Mouse (Mus musculus): ENCODE measurements at regions not wholly inside any gene's neighbourhood (a gene's known extent, or its start where the extent isn't known, plus 50 kb on each side); places are given as distances from the start of the nearest gene placed in this dataset.

DNA sequence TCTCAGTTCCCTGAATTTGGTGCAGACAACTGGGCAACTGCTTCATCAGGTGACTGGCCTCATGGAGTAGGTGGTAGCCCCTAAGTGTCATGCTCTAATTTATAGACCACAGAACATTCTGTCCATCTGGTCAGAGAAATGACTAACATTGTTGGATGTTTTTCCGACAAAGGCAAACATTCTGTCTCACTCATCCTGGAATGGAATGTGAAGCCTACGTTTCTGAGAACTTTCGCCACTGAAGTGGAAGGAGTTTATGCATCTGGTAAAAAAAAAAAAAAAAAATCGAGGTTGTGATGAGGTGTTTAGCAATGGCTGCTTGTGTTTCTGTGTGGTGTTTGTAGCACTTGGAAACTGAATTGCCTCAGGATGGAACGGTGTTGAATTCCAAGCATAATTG lies 96.2 kb upstream of the Sgk1 start:
- Histone ChIP-seq H3K36me3 (no peaks in the 10 kb centered on the region), H3K4me3 (no peak overlapping the region), H3K9me3 (no peaks in the 10 kb centered on the region), H3K9ac (replicated peaks) (no peak overlapping the region), H3K27me3 (no peaks in the 10 kb centered on the region), H3K27ac (replicated peaks) (no peak overlapping the region), H3K4me1 (no peaks in the 10 kb centered on the region), H3K4me2 (replicated peaks) (no peak overlapping the region)
- WGBS: 86% methylated on average over 5 of the region's 5 CpGs
- no peak for ATAC-seq (ENCODE audit: low FRiP score, low read depth)

DNA sequence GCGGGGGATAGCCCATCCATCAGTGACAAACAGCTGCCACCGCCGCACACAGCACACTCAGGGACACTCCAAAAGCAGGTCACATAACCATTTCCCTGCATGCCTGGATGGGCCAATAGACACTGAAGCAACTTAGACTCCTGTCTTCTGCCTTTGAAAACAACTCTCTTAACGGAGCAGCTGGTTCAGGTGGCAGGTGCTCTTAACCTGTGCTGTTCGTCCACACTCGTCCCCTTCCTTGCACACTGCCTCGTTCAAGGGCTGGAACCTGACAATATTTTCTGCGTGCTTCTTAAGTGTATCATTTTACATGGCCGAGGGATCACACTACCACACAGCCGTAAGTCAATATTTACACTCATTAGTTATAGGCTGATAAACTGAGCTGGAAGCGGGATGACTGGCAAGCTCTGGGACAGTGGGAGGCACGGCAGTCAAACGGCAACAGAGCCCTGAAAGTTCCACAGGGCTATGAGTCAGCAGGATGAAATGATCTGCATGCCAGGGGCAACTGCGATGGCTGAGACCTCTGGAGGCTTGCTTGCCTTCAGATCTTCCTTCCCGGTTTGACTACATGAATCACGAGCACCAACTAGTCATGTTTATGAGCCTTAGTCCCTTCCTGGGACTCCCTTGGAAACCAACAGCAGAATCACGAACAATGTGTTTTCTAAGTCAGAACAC lies 92.0 kb upstream of the Sgk1 start:
- H3K27me3 ChIP-seq: 0 out of 2 replicates have a peak, but pooled peaks cover 2% of the 10 kb centered on the region
- H3K9ac ChIP-seq (replicated peaks): no peak overlapping the region
- H3K27ac ChIP-seq (replicated peaks): no peak overlapping the region
- no peak overlapping the region for H3K4me2 ChIP-seq (replicated peaks)
- no peaks in the 10 kb centered on the region for H3K36me3 ChIP-seq
- H3K9me3 ChIP-seq: no peaks in the 10 kb centered on the region
- ATAC-seq (ENCODE audit: low FRiP score, low read depth): no peak
- H3K4me1 ChIP-seq: 0 out of 2 replicates have a peak, but pooled peaks cover 2% of the 10 kb centered on the region
- WGBS: 77% methylated on average over 17 of the region's 17 CpGs
- no peak overlapping the region for H3K4me3 ChIP-seq

DNA sequence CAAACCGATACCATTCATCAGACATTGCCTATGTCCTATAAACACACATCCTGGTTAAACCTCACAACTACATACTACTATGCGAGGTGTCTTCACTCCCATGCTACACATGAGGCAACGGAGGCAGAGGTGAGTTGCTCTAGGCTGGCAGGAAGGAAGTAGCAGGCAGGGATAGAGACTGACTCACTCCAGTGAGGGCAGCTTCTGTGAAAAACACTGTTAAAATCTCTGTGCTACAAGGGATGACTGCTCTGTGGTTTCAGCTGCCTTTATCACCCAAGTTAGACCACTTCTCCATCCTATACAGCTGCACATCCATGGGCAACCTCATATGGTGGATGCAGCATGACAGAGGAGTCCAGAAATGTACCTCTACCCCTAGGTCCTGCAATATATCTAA lies 91.0 kb upstream of the Sgk1 start:
- H3K27ac ChIP-seq (replicated peaks): no peak overlapping the region
- WGBS: 90% methylated on average over 3 of the region's 3 CpGs
- ATAC-seq (ENCODE audit: low FRiP score, low read depth): no peak
- 0 out of 2 replicates have a peak, but pooled peaks cover 3% of the 10 kb centered on the region for H3K27me3 ChIP-seq
- no peak overlapping the region for H3K4me2 ChIP-seq (replicated peaks)
- H3K36me3 ChIP-seq: no peaks in the 10 kb centered on the region
- 0 out of 2 replicates have a peak, but pooled peaks cover 2% of the 10 kb centered on the region for H3K4me1 ChIP-seq
- H3K9ac ChIP-seq (replicated peaks): no peak overlapping the region
- H3K4me3 ChIP-seq: no peak overlapping the region
- H3K9me3 ChIP-seq: no peaks in the 10 kb centered on the region

DNA sequence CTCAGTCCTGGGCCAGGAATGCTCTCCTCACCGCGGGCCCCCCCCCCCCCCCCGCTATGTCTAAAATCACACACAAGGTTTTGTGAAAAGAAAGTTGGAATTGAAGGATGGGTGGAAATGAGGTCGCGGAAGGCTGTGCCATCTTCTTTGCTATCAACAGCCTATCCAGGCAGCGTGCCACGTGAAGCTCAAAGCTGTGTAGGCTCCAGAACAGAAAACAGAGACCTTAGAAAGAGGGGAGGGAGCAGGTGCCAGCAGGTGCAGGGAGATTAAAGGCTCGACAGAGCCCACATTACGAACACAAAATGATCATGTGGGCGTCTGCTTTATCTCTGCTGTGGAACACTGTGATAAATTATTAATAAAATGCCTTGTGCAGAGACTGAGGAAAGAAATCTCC lies 89.6 kb upstream of the Sgk1 start:
- no peaks in the 10 kb centered on the region for H3K36me3 ChIP-seq
- H3K27ac ChIP-seq (replicated peaks): no peak overlapping the region
- no peak overlapping the region for H3K4me3 ChIP-seq
- no peak overlapping the region for H3K9ac ChIP-seq (replicated peaks)
- no peak overlapping the region for H3K4me2 ChIP-seq (replicated peaks)
- ATAC-seq (ENCODE audit: low FRiP score, low read depth): no peak
- H3K27me3 ChIP-seq: 0 out of 2 replicates have a peak, but pooled peaks cover 3% of the 10 kb centered on the region
- H3K9me3 ChIP-seq: no peaks in the 10 kb centered on the region
- H3K4me1 ChIP-seq: 0 out of 2 replicates have a peak, but pooled peaks cover 2% of the 10 kb centered on the region
- 38% methylated on average over 10 of the region's 10 CpGs for WGBS

DNA sequence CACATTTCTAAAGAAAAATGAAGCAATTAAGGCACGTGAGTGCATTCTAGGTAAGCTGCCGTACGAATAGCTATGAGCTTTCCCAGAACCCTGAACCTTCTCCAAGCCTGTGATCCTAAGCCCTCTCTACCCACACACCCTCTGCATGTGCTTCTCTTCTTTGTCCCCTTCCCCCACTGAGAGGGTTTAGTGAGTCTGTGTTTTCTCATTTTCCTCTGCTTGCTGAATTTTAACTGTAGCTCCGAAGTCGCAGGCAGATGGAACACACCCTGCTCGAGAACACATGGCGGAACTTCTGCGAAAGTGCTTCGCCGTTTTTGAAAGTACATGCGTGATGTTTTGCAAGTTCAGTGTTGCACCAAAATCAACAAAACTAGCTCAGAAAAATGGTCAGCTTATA lies 88.3 kb upstream of the Sgk1 start:
- no peak for ATAC-seq (ENCODE audit: low FRiP score, low read depth)
- Histone ChIP-seq H3K27me3 (0 out of 2 replicates have a peak, but pooled peaks cover 3% of the 10 kb centered on the region), H3K27ac (replicated peaks) (no peak overlapping the region), H3K4me3 (no peak overlapping the region), H3K9me3 (no peaks in the 10 kb centered on the region), H3K4me2 (replicated peaks) (no peak overlapping the region), H3K9ac (replicated peaks) (no peak overlapping the region), H3K36me3 (no peaks in the 10 kb centered on the region), H3K4me1 (0 out of 2 replicates have a peak, but pooled peaks cover 2% of the 10 kb centered on the region)
- WGBS: 93% methylated on average over 11 of the region's 11 CpGs

DNA sequence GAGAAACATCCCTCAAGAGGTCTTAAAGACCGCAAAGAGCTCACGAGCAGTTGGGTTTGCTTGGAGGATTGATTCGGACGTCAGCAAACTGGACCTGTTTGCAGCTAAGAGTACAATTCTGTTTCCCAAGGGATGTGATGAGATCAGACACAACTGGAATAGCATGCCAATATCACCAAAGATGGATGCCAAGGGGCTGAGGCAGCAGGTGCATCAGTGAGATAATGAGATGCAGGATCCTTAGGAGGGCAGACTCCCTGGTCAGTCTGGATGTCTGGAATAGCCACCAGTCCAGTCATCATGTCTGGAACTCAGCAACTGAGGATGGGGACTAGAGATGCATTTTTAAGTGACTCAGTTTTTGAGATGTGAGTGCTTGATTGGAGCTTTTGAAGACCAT lies 85.6 kb upstream of the Sgk1 start:
- Histone ChIP-seq H3K9me3 (no peaks in the 10 kb centered on the region), H3K36me3 (no peaks in the 10 kb centered on the region), H3K4me2 (replicated peaks) (no peak overlapping the region), H3K4me1 (0 out of 2 replicates have a peak, but pooled peaks cover 2% of the 10 kb centered on the region), H3K4me3 (no peak overlapping the region), H3K27ac (replicated peaks) (no peak overlapping the region), H3K27me3 (0 out of 2 replicates have a peak, but pooled peaks cover 3% of the 10 kb centered on the region), H3K9ac (replicated peaks) (no peak overlapping the region)
- WGBS: 94% methylated on average over 4 of the region's 4 CpGs
- no peak for ATAC-seq (ENCODE audit: low FRiP score, low read depth)

DNA sequence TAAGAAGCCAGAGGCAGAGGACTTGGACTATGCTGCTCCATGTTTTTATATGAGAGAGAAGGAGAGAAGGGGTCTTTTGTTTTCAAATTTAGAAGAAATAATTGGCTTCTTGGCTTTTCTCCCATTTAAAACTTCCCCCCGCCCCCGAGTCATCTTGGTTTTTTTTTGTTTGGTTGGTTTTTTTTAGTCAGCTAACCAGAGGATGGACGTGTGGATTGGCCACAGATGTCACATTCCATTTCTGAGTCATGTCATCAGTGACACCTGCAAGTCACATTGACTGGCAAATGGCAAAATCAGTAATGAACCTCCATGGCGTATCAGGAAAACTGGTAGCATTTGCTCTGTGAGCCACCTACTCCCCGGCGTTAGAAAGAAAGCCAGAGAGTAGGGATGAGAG lies 83.9 kb upstream of the Sgk1 start:
- H3K27me3 ChIP-seq: 0 out of 2 replicates have a peak, but pooled peaks cover 3% of the 10 kb centered on the region
- H3K4me3 ChIP-seq: no peak overlapping the region
- H3K4me2 ChIP-seq (replicated peaks): no peak overlapping the region
- no peak for ATAC-seq (ENCODE audit: low FRiP score, low read depth)
- 89% methylated on average over 6 of the region's 6 CpGs for WGBS
- H3K9me3 ChIP-seq: no peaks in the 10 kb centered on the region
- H3K9ac ChIP-seq (replicated peaks): no peak overlapping the region
- no peaks in the 10 kb centered on the region for H3K4me1 ChIP-seq
- no peaks in the 10 kb centered on the region for H3K36me3 ChIP-seq
- H3K27ac ChIP-seq (replicated peaks): no peak overlapping the region

DNA sequence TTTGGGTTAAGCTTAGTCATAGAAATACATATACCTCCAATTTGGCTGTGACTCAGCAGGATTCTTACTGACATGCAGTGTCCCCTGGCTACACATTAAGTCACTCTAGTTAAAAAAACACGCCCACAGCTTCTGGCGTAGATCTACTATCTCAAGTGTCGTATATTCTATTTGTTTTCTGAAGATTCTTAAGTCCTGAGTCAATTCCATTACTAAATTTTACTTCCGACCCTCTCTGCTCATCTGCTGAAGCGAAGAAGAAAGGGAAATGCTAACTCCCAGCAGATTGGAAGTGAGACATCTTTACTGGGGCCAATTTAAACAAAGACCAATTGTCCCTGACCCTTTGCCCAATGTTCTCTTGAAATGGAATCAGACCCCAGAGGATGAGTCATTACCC lies 80.4 kb upstream of the Sgk1 start:
- H3K27me3 ChIP-seq: 0 out of 2 replicates have a peak, but pooled peaks cover 7% of the 10 kb centered on the region
- ATAC-seq (ENCODE audit: low FRiP score, low read depth): no peak

DNA sequence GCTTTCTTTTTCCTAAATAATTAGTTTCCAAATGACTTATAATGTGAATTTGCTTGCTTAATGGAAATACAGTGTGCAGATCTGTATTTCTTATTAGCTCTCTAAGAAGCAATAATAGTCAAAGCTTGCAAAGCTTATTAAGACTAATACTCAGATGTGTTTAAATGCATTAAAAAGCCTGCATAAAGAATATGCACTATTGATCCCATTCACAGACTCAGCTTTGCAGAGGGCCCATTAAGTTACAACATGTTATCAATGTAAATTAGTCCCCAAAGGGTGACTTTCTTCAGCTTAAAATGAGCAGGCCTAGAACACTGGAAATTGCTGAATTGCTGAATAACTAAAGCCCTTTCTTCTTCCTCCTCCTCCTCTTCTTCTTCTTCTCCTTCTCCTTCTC lies 78.8 kb upstream of the Sgk1 start:
- Histone ChIP-seq H3K36me3 (no peaks in the 10 kb centered on the region), H3K4me2 (replicated peaks) (no peak overlapping the region), H3K9me3 (no peaks in the 10 kb centered on the region), H3K9ac (replicated peaks) (no peak overlapping the region), H3K27ac (replicated peaks) (no peak overlapping the region), H3K27me3 (0 out of 2 replicates have a peak, but pooled peaks cover 7% of the 10 kb centered on the region), H3K4me3 (no peak overlapping the region), H3K4me1 (no peaks in the 10 kb centered on the region)
- no peak for ATAC-seq (ENCODE audit: low FRiP score, low read depth)

More for the DNA sequence above, 80.4 kb upstream of the Sgk1 start:
- H3K27ac ChIP-seq (replicated peaks): no peak overlapping the region
- no peak overlapping the region for H3K4me3 ChIP-seq
- WGBS: 82% methylated on average over 5 of the region's 5 CpGs
- H3K4me2 ChIP-seq (replicated peaks): no peak overlapping the region
- H3K4me1 ChIP-seq: no peaks in the 10 kb centered on the region
- H3K9ac ChIP-seq (replicated peaks): no peak overlapping the region
- no peaks in the 10 kb centered on the region for H3K9me3 ChIP-seq
- no peaks in the 10 kb centered on the region for H3K36me3 ChIP-seq

DNA sequence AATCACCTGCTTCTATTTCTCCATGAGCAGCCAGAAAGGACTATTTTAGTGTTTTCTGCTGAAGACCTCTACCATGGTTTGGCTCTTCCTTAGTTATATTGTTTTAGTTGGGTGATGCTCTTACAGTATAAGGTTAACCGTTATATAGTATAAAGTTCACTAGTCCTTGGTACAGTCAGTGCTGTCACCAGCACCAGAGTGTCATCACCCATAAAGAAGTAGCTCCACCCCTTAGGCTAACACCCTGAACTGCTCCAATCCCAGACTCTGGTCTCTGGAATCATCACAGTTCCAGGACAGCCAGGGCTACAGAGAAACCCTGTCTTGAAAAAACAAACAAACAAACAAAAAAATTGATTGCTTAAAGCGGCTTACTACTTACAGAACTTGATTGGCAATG lies 77.2 kb upstream of the Sgk1 start:
- Histone ChIP-seq H3K4me1 (no peaks in the 10 kb centered on the region), H3K36me3 (no peaks in the 10 kb centered on the region), H3K4me3 (no peak overlapping the region), H3K27me3 (0 out of 2 replicates have a peak, but pooled peaks cover 7% of the 10 kb centered on the region), H3K4me2 (replicated peaks) (no peak overlapping the region), H3K9me3 (no peaks in the 10 kb centered on the region), H3K9ac (replicated peaks) (no peak overlapping the region), H3K27ac (replicated peaks) (no peak overlapping the region)
- no peak for ATAC-seq (ENCODE audit: low FRiP score, low read depth)
- 98% methylated on average over 2 of the region's 2 CpGs for WGBS

DNA sequence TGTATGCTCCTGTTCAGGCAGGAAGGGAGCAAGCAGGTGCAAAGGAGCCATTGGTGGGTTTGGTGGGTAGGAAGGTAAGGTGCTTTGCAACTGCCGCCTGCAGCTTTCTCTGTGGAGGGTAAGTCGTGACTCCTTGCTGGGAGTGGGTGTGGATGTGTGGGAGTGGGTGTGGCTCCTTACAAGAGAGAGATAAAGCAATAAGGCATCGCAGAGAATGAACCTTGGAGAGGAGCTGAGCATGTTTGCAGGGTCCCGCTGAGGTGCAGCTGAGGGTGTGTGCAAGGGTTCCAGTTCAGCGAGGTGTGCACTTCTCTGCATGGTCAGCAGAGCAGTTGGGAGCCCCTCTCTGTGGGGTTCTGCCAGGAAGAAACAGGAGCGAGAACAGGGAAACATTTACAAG lies 76.4 kb upstream of the Sgk1 start:
- no peak overlapping the region for H3K9ac ChIP-seq (replicated peaks)
- no peak for ATAC-seq (ENCODE audit: low FRiP score, low read depth)

DNA sequence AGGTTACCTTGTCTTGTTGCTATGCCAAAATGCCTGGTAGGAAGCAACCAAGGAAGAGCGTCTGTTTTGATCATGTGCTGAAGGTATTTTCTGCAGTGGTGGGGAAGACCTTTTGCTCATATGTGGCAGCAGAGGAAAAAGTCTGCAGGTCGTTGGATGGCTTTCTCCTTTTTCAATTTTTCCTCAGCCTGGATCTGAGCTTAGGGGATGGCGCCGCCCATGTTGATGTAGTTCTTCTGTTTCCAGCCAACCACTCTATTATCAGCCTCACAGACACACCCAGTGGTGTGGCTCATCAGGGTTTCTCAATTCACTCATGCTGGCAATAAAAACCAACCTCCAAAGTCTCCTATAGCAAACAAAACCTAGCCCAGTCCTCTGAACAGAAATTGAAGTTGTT lies 75.3 kb upstream of the Sgk1 start:
- H3K27ac ChIP-seq (replicated peaks): no peak overlapping the region
- H3K4me1 ChIP-seq: no peaks in the 10 kb centered on the region
- no peaks in the 10 kb centered on the region for H3K9me3 ChIP-seq
- H3K9ac ChIP-seq (replicated peaks): no peak overlapping the region
- H3K4me3 ChIP-seq: no peak overlapping the region
- 0 out of 2 replicates have a peak, but pooled peaks cover 7% of the 10 kb centered on the region for H3K27me3 ChIP-seq
- WGBS: 91% methylated on average over 4 of the region's 4 CpGs
- ATAC-seq (ENCODE audit: low FRiP score, low read depth): no peak
- no peaks in the 10 kb centered on the region for H3K36me3 ChIP-seq
- H3K4me2 ChIP-seq (replicated peaks): no peak overlapping the region

More for the DNA sequence above, 76.4 kb upstream of the Sgk1 start:
- H3K27me3 ChIP-seq: 0 out of 2 replicates have a peak, but pooled peaks cover 7% of the 10 kb centered on the region
- WGBS: 64% methylated on average over 6 of the region's 6 CpGs
- H3K4me2 ChIP-seq (replicated peaks): no peak overlapping the region
- no peak overlapping the region for H3K4me3 ChIP-seq
- H3K36me3 ChIP-seq: no peaks in the 10 kb centered on the region
- H3K9me3 ChIP-seq: no peaks in the 10 kb centered on the region
- H3K27ac ChIP-seq (replicated peaks): no peak overlapping the region
- H3K4me1 ChIP-seq: no peaks in the 10 kb centered on the region
